Mouse (Mus musculus) cerebellum, adult 2 months (tissue): ENCODE results near the gene Ndel1.

ENCODE experiments used
- CTCF ChIP-seq: fragments of 200-500 bp; IDR thresholded peaks from 2 replicates; pipeline ENCODE4 v1.5.1; 2011; ENCODE audit warnings: low read depth, mild to moderate bottlenecking, control low read depth, low read length, moderate library complexity, borderline replicate concordance; ENCODE audit not compliant: insufficient read depth
- POLR2A ChIP-seq: fragments of 200-500 bp; IDR thresholded peaks from 2 replicates; pipeline ENCODE4 v1.6.1; 2011; ENCODE audit warnings: low read length, control low read depth, borderline replicate concordance; ENCODE audit not compliant: insufficient read depth

- TF ChIP-seq CTCF (no peak), POLR2A (no peak)
Measured at GRCm38 (mm10) chr11:68862260-68862659, 9.4 kb downstream of the Ndel1 start.
